Mouse (Mus musculus) embryonic facial prominence, embryonic 15.5 days (tissue): ENCODE results near the gene S100b. TPM values are rescaled to one million over a fixed set of nuclear protein-coding genes. Genes with fewer than 3 reads are reported as not detected.

Experiments
- ATAC-seq: fragments of 200-750 bp; cut with Nextera tagmentation; 2 replicates; pipeline ENCODE4 v1.8.0; 2017; ENCODE audit warnings: low read depth, moderate TSS enrichment; ENCODE audit not compliant: insufficient number of reproducible peaks, low FRiP score, low TSS enrichment
- H3K27ac ChIP-seq: fragments of 300-500 bp; sonication (generic); replicated peaks from 2 replicates; pipeline ENCODE4 v1.5.1; 2015; ENCODE audit warnings: mild to moderate bottlenecking, inconsistent platforms
- H3K27me3 ChIP-seq: fragments of 300-500 bp; sonication (generic); 2 replicates; pipeline ENCODE4 v1.6.1; 2015; ENCODE audit warnings: inconsistent platforms
- H3K36me3 ChIP-seq: fragments of 300-500 bp; sonication (generic); 2 replicates; pipeline ENCODE4 v1.6.1; 2015; ENCODE audit warnings: mild to moderate bottlenecking, inconsistent platforms
- H3K4me1 ChIP-seq: fragments of 300-500 bp; sonication (generic); 2 replicates; pipeline ENCODE4 v1.6.1; 2015; ENCODE audit warnings: inconsistent platforms
- H3K4me2 ChIP-seq: fragments of 300-500 bp; sonication (generic); replicated peaks from 2 replicates; pipeline ENCODE4 v1.6.1; 2015; ENCODE audit warnings: mild to moderate bottlenecking, inconsistent platforms
- H3K4me3 ChIP-seq: fragments of 300-500 bp; sonication (generic); replicated peaks from 2 replicates; pipeline ENCODE4 v1.5.1; 2015; ENCODE audit warnings: mild to moderate bottlenecking, inconsistent platforms
- H3K9ac ChIP-seq: fragments of 300-500 bp; sonication (generic); 2 replicates; pipeline ENCODE4 v1.6.1; 2015; ENCODE audit warnings: inconsistent platforms
- H3K9me3 ChIP-seq: fragments of 300-500 bp; sonication (generic); replicated peaks from 2 replicates; pipeline ENCODE4 v1.6.1; 2016; ENCODE audit warnings: inconsistent platforms
- WGBS: fragments of 180-500 bp; shearing (Covaris S2); methylation state at CpG from one replicate; pipeline ENCODE4 v1.1.7; 2015; 5-methylcytosine and 5-hydroxymethylcytosine counted together
- polyA plus RNA-seq: library from polyadenylated mRNA; unstranded; fragments of >200 nt; fragmentation: Nextera tagmentation; extraction: Ambion mirVana; gene quantifications from 2 replicates; pipeline ENCODE4 v1.2.1, GENCODE M21; 2015

S100b gene
- polyA plus RNA-seq, result 8.5 and 9.3 TPM in 2 replicates

DNA sequence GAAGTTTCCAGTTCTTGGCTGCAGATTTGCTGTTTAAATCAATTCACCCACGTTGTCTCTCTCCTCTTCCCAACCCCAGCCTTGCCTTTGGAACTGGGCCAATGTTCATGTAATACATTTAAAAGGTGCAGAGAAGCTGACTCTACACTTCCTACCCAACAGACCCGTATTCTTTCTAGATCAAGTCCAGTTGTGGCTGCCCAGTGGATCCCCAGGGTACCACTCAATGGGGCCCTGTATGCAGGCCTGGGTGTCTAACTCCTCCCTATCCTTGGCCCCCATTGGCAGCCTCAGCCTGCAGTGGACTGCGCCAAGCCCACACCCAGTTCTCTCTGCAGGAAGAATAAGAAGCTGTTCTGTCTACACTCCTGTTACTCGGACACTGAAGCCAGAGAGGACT lies at the start of gene S100b:
S100b (plus strand) TSS at position 318 of the 400 bp plus-strand sequence.
- peak; percentile 66; the same call in 1 of the 2 replicates for ATAC-seq
- peak within 1 kb of the TSS; percentile 9; the same call in 1 of the 2 replicates for H3K4me3 ChIP-seq

DNA sequence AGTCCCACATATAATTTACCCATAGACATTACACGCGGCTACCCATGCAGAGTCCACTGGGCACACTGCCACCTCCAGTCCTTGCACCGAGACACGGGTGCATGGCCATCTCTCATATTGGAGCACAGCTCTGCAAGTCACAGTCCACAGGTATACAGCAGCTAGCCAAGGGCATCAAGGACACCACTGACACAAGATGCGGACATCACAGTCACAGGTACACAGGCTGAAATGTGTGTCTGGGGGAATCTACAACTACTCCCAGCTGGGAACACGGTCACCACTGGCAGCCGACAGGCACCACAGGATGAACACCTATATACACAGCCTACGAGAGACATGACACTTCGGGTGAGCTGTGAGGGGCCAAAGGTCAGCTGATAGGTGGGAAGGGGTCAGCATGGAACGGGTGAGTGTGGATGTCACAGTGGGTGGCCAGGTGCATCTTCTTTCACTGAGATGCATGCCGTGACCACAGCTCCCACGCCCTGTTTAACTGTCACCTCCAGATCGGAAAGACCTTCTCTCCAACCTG lies 46.3 kb upstream of the S100b start:
- no peak overlapping the region for H3K4me2 ChIP-seq
- H3K27ac ChIP-seq, result no peak overlapping the region
- ATAC-seq, result no peak
- H3K4me3 ChIP-seq, result no peak overlapping the region
- WGBS, result 91% methylated on average over 13 of the region's 13 CpGs
- no peaks in the 10 kb centered on the region for H3K4me1 ChIP-seq
- H3K36me3 ChIP-seq, result peaks cover 47% of the 10 kb centered on the region
- H3K9me3 ChIP-seq, result no peaks in the 10 kb centered on the region
- H3K27me3 ChIP-seq, result no peaks in the 10 kb centered on the region
- H3K9ac ChIP-seq, result no peak overlapping the region

More for the DNA sequence above, at the start of gene S100b:
- Histone ChIP-seq H3K36me3 (no peaks in the 10 kb centered on the region; the same call in 1 of the 2 replicates), H3K9me3 (no peaks in the 10 kb centered on the region), H3K4me2 (no peak within 1 kb of the TSS; the same call in 1 of the 2 replicates), H3K9ac (no peak within 1 kb of the TSS), H3K27ac (peak within 1 kb of the TSS; percentile 41; the same call in 1 of the 2 replicates), H3K4me1 (peaks cover 16% of the 10 kb centered on the region), H3K27me3 (no peaks in the 10 kb centered on the region)
- WGBS, result 27% methylated on average over 4 of the region's 4 CpGs

DNA sequence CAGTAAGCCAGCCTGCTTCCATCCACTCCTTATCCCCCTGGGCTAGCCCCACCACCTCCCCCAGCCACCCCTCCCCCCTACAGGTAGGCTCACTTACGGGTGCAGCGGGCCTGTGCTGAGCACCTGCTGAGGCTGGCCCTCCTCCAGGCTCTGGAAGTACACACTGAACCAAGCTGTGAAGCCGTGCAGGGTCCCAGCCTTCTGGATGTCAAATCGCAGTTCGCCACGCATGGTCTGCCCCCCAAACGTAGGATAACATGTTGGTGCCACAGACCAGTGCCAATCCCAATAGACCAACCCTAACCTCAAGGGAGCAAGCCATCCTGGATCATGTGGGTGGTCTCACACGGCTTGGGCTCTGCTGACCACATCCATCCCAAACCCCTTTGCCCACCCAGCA lies 44.4 kb upstream of the S100b start:
- WGBS, result 88% methylated on average over 8 of the region's 8 CpGs
- ATAC-seq, result no peak
- peaks cover 65% of the 10 kb centered on the region for H3K36me3 ChIP-seq

DNA sequence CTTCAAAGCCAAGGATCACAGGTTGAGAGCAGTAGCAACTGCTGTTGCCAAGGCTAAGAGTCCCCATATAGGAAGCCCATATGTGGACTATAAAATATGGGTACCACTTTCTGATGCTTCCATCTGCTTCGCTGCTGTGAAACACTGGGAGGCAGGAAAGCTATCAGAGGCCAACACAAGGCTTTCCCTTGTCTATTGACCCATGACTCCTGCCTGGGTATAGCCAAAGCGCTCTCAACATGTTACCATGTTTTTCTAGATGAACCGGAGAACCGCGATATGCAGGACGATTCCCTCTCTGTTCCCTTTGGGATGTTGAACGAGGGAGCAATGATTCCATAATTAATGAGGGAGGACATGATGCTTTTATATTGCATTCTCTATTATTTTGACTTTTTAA lies 42.8 kb upstream of the S100b start:
- 92% methylated on average over 7 of the region's 7 CpGs for WGBS
- H3K4me3 ChIP-seq, result no peak overlapping the region
- H3K27ac ChIP-seq, result no peak overlapping the region
- peaks cover 6% of the 10 kb centered on the region; the same call in 1 of the 2 replicates for H3K9me3 ChIP-seq
- no peak for ATAC-seq
- H3K4me2 ChIP-seq, result no peak overlapping the region
- H3K4me1 ChIP-seq, result no peaks in the 10 kb centered on the region
- no peaks in the 10 kb centered on the region for H3K27me3 ChIP-seq
- no peak overlapping the region for H3K9ac ChIP-seq
- peaks cover 81% of the 10 kb centered on the region for H3K36me3 ChIP-seq

More for the DNA sequence above, 44.4 kb upstream of the S100b start:
- H3K27me3 ChIP-seq, result no peaks in the 10 kb centered on the region
- no peak overlapping the region for H3K9ac ChIP-seq
- H3K4me1 ChIP-seq, result no peaks in the 10 kb centered on the region
- no peak overlapping the region for H3K4me3 ChIP-seq
- H3K27ac ChIP-seq, result no peak overlapping the region
- H3K9me3 ChIP-seq, result no peaks in the 10 kb centered on the region
- H3K4me2 ChIP-seq, result no peak overlapping the region

DNA sequence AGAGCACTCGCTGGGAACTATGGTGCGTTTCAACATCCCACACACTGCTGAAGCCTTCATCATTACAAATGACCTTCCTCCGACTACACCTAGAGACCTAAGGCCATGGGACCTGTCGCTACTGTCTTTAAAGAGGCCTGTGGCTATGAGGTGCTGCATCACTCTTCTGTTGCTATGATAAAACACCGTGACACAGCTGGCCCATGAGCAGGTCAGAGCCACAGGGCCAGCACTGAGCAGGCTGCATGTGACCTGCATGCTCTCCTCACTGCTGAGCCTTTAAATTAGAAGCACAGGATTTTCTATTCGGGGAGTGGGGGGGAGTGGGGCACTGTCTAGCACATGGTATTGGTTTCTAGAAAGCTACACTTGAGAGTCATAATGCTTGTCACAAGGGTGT lies 41.5 kb upstream of the S100b start:
- peaks cover 6% of the 10 kb centered on the region; the same call in 1 of the 2 replicates for H3K9me3 ChIP-seq
- H3K9ac ChIP-seq, result no peak overlapping the region
- WGBS, result 92% methylated on average over 6 of the region's 6 CpGs
- H3K4me1 ChIP-seq, result no peaks in the 10 kb centered on the region
- H3K27me3 ChIP-seq, result no peaks in the 10 kb centered on the region
- H3K4me3 ChIP-seq, result no peak overlapping the region
- no peak overlapping the region for H3K4me2 ChIP-seq
- H3K27ac ChIP-seq, result no peak overlapping the region
- ATAC-seq, result no peak
- peaks cover 86% of the 10 kb centered on the region for H3K36me3 ChIP-seq

DNA sequence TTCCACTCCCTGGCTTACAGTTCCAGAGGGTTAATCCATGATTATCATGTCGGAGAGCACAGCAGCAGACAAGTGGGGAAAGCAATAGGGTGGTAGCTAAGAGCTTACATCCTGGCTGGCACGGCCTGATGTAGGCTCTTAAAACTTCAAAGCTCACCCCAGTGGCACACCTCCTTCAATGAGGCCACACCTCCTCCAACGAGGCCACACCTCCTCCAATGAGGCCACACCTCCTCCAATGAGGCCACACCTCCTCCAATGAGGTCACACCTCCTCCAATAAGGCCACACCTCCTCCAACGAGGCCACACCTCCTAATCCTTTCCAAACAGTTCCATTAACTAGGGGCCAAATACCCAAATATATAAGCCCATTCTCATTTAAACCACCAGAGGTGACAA lies 39.5 kb upstream of the S100b start:
- ATAC-seq, result no peak
- 93% methylated on average over 4 of the region's 4 CpGs for WGBS
- H3K9me3 ChIP-seq, result peaks cover 6% of the 10 kb centered on the region; the same call in 1 of the 2 replicates
- H3K4me1 ChIP-seq, result no peaks in the 10 kb centered on the region
- H3K4me3 ChIP-seq, result no peak overlapping the region
- H3K36me3 ChIP-seq, result peaks cover 82% of the 10 kb centered on the region
- no peak overlapping the region for H3K4me2 ChIP-seq
- H3K27me3 ChIP-seq, result no peaks in the 10 kb centered on the region
- H3K9ac ChIP-seq, result no peak overlapping the region
- no peak overlapping the region for H3K27ac ChIP-seq

DNA sequence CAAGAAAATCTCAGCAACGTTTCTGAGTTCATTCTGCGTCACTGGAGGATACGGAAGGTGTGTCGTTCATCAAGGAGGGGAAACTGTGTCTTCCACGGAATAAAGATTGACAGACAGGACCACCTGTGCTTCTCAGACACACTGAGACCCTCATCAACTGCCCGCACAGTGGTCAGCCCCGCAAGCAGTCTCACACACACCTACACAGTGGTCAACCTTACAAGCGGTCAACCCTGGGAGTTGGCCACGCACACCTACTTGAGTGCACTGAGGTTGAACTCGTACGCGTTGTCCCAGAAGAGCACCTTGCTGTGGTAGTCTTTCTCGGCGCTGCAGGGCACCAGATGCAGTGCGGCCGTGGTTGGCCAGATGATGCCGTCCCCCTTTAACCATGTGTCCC lies 36.6 kb upstream of the S100b start:
- no peak overlapping the region for H3K9ac ChIP-seq
- peaks cover 90% of the 10 kb centered on the region for H3K36me3 ChIP-seq
- WGBS, result 95% methylated on average over 17 of the region's 17 CpGs
- no peak overlapping the region for H3K4me3 ChIP-seq
- H3K4me1 ChIP-seq, result no peaks in the 10 kb centered on the region
- no peaks in the 10 kb centered on the region for H3K27me3 ChIP-seq
- no peak for ATAC-seq
- peaks cover 6% of the 10 kb centered on the region; the same call in 1 of the 2 replicates for H3K9me3 ChIP-seq
- H3K27ac ChIP-seq, result no peak overlapping the region
- H3K4me2 ChIP-seq, result no peak overlapping the region

DNA sequence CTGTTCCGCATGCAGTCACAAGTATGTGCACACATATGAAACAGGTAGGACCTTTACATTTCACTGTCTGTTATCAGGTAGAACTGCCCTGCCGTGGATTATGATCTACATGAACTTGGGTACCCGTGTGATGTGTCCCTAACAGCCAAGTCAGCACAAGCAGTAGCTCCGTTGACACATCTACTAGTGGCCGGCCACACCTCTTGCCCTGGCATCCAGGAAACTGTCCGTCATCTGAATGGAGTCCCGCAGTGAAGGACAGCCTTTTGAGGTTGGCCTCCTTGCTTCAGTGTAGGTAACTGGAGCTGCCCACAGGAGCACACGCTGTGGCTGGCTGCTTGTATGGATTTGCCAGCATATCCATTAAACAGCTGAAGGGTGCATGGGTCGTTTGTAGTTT lies 35.4 kb upstream of the S100b start:
- ATAC-seq, result no peak
- Histone ChIP-seq H3K27me3 (no peaks in the 10 kb centered on the region), H3K9me3 (peaks cover 6% of the 10 kb centered on the region; the same call in 1 of the 2 replicates), H3K9ac (no peak overlapping the region), H3K36me3 (peaks cover 91% of the 10 kb centered on the region), H3K27ac (no peak overlapping the region), H3K4me2 (no peak overlapping the region), H3K4me3 (no peak overlapping the region), H3K4me1 (no peaks in the 10 kb centered on the region)
- WGBS, result 80% methylated on average over 9 of the region's 9 CpGs

DNA sequence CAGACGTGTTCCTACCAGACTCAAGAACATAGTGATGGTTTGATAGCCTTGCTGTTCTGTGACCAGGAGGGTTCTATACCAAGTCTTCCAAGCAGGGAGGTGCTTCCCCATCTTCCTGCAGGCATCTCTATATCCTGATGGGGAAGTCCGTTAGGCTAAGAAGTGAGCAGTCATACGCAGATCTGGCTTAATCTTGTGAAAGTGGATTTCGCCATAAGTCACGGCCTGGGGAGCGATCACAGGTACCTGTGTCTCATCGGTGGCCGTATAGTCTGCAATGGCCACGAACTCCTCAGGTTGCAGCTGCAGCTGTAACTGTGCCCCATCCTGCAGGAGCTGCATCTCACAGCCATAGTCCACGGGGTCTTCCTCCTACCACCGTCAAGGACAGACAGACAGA lies 27.7 kb upstream of the S100b start:
- no peak for ATAC-seq

DNA sequence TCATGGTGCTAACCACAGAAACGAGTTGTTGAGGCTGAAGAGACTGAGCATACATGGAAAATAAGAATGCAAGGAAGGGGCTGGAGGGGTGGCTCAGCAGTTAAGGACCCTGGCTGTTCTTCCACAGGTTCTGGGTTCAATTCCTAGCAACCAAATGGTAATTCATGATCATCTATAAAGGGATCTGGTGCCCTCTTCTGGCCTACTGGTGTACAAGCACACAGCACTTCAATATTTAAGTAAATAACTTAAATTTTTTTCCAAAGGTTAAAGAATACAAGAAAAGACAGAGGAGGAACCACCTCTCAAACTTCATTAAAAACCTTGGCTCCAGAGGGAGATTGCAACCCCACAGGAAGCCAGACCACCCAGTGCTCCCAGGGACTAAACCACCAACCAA lies 24.0 kb upstream of the S100b start:
- 77% methylated on average over 1 of the region's 1 CpGs for WGBS
- Histone ChIP-seq H3K36me3 (0 out of 2 replicates have a peak, but pooled peaks cover 2% of the 10 kb centered on the region), H3K4me1 (no peaks in the 10 kb centered on the region), H3K9ac (no peak overlapping the region), H3K9me3 (no peaks in the 10 kb centered on the region), H3K27me3 (no peaks in the 10 kb centered on the region), H3K27ac (no peak overlapping the region), H3K4me3 (no peak overlapping the region), H3K4me2 (no peak overlapping the region)
- ATAC-seq, result no peak

More for the DNA sequence above, 27.7 kb upstream of the S100b start:
- Histone ChIP-seq H3K4me3 (no peak overlapping the region), H3K27ac (no peak overlapping the region), H3K36me3 (peaks cover 36% of the 10 kb centered on the region), H3K4me2 (no peak overlapping the region), H3K27me3 (no peaks in the 10 kb centered on the region), H3K9me3 (no peaks in the 10 kb centered on the region), H3K9ac (no peak overlapping the region), H3K4me1 (no peaks in the 10 kb centered on the region)
- WGBS, result 91% methylated on average over 11 of the region's 11 CpGs

DNA sequence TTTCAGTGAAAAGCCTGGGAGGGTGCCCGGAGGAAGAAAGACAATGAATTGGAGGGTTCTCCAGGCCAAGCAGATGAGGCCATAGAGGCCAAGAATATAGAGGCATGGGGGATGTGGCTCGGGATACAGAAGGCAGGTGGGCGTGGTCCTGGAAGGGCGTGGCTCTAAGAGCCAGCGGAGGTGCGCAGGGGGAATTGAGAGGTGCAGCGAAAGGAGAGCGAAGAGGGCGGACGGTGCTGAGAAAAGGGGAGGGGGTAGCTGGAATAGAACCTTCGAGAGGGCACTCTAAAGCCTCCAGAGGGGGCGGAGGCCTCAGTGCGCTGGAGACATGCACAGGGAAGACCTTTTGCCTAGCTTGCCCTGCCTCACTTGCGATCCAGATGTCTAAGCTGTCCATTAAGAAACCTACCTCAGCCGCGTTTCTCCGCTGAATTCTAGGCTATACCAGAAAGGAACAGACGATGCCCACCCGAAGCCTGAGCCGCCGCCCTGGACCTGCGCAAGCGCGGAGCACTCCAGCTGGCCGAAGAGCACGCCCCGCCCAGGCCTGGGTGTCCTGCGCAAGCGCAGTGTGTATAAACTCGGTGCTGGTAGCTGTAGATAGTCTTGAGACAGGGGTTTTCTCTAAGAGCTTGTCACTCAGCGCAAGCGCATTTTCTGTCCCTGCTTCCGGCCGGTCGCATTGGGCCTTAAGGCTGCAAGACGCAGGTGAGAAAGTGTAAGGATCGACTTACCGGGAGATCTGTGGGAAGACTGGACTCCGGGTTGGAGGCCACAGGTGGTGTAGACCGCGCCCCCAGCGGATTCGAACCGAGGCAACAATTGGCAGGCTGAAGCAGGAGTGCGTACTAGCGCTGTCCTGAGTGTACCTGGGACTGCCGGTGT lies 16.1 kb upstream of the S100b start, which contains the start of gene Prmt2:
Prmt2 (minus strand) TSS at position 525 of the 885 bp plus-strand sequence.
- Histone ChIP-seq H3K9ac (peak within 1 kb of the TSS; percentile 45), H3K4me2 (peak within 1 kb of the TSS; percentile 70), H3K4me3 (peak within 1 kb of the TSS; percentile 70), H3K27ac (peak within 1 kb of the TSS; percentile 90), H3K9me3 (no peaks in the 10 kb centered on the region), H3K36me3 (no peaks in the 10 kb centered on the region), H3K4me1 (peaks cover 9% of the 10 kb centered on the region; the same call in 1 of the 2 replicates), H3K27me3 (no peaks in the 10 kb centered on the region)
- WGBS, result under 1% methylated on average over 47 of the region's 47 CpGs
- ATAC-seq, result peak; percentile 95
